Mouse (Mus musculus): ENCODE measurements around the gene Hipk4. TPM values are rescaled to one million over a fixed set of nuclear protein-coding genes. Genes with fewer than 3 reads are reported as not detected.
A peak's percentile ranks its signal among the peaks of the same experiment; 100 is the strongest.

The Hipk4 gene
- polyA plus RNA-seq, 1 experiment from 2014 or later, result 0.56 TPM

DNA sequence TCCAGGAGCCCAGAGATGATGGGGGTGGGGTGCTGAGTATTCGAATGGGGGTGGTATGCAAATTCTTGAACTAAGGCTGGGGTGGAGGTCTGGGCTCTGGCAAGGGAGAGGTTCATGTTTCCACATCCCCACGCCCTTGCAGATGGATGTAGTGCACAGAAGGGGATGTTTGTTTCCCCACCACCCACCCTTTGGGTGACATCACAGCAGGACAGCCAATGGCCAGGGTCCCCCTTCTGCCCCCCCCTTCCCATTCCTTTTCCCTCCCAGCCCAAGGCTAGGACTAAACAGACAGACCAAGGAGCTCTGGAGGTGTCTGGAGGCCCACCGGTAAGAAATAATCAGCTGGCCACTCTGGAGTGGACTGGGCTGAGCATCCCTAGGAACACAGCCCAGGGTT, 24.0 kb upstream of the Hipk4 start, which contains the start of gene Prx:
Prx (plus strand) TSS at position 289 of the 400 bp plus-strand sequence.
- no peaks in the 10 kb centered on the region for H3K9me3 ChIP-seq (replicated peaks)
- no peak within 1 kb of the TSS for H3K4me2 ChIP-seq
- H3K4me1 ChIP-seq, result no peaks in the 10 kb centered on the region
- no peak within 1 kb of the TSS for H3K27ac ChIP-seq
- H3K27me3 ChIP-seq, result no peaks in the 10 kb centered on the region
- ATAC-seq, result no peak
- no peaks in the 10 kb centered on the region for H3K36me3 ChIP-seq (ENCODE audit: poor library complexity, severe bottlenecking)
- 60% methylated on average over 3 of the region's 3 CpGs for WGBS
- no peak within 1 kb of the TSS for H3K4me3 ChIP-seq
- no peak within 1 kb of the TSS for H3K9ac ChIP-seq

GRCm38 (mm10) chr7:27501620-27502019, 21.4 kb upstream of the Hipk4 start:
- Histone ChIP-seq H3K9ac (no peak overlapping the region), H3K36me3 (ENCODE audit: poor library complexity, severe bottlenecking) (no peaks in the 10 kb centered on the region), H3K9me3 (replicated peaks) (no peaks in the 10 kb centered on the region), H3K27me3 (no peaks in the 10 kb centered on the region; the same call in 1 of the 2 replicates), H3K4me1 (no peaks in the 10 kb centered on the region), H3K4me3 (no peak overlapping the region), H3K27ac (no peak overlapping the region), H3K4me2 (no peak overlapping the region)
- no peak for ATAC-seq
- 82% methylated on average over 4 of the region's 4 CpGs for WGBS

- ATAC-seq, result no peak
- peak overlapping the region; percentile 53; the same call in 1 of the 2 replicates for H3K4me3 ChIP-seq
- H3K4me1 ChIP-seq, result peaks cover 11% of the 10 kb centered on the region; the same call in 1 of the 2 replicates
- H3K9ac ChIP-seq, result 0 out of 2 replicates have a peak overlapping the region, but pooled peaks have one; percentile 69
- H3K27ac ChIP-seq, result peak overlapping the region; percentile 95; the same call in 1 of the 2 replicates
- no peaks in the 10 kb centered on the region for H3K9me3 ChIP-seq (replicated peaks)
- H3K27me3 ChIP-seq, result no peaks in the 10 kb centered on the region; the same call in 1 of the 2 replicates
- WGBS, result 50% methylated on average over 9 of the region's 9 CpGs
- no peaks in the 10 kb centered on the region for H3K36me3 ChIP-seq (ENCODE audit: poor library complexity, severe bottlenecking)
- peak overlapping the region; percentile 64 for H3K4me2 ChIP-seq
Observed at GRCm38 (mm10) chr7:27506765-27507370, 16.2 kb upstream of the Hipk4 start.

DNA sequence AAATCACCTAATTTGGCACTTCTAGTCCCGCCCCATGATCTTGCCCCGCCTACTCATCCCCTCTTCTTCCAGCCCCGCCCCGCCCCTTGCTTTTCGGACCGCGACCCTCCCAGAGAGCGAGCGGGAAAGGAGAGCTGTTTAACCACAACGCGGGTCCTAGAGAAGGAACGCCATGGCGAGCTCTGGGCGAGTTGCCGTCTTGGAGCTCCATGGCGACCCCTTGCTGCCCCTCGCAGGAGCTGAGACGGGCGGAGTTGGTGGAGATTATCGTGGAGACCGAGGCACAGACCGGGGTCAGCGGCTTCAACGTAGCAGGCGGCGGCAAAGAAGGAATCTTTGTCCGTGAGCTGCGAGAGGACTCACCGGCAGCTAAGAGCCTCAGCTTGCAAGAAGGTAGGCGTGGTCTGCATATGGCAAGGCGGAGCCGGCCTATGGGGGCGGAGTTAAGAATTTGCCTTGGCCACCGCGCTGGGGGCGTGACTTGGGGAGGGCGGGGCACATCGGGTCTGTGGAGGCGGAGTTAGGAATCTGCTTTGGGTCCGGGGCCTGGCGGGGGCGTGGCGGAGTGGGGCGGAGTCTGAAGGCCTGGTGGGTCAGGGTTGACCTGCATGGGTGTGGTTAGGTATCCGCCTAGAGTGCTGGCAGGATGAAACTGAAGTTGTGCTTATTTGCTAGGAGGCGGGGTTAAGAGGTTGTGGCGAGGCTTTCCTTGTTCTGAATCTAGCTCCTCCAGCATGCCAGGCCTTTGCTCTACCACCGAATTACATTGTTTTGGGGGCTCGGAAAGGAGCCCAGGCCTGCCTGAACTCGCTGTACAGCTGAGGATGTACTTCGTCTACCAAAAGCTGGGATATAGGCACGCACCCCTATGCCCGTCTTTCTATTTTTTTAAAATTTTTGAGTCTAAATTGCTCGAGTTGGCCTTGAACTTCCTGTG, 15.1 kb upstream of the Hipk4 start:
- Histone ChIP-seq H3K4me1 (peaks cover 11% of the 10 kb centered on the region; the same call in 1 of the 2 replicates), H3K9me3 (replicated peaks) (no peaks in the 10 kb centered on the region), H3K36me3 (ENCODE audit: poor library complexity, severe bottlenecking) (no peaks in the 10 kb centered on the region), H3K9ac (peak overlapping the region; percentile 69), H3K4me3 (peak overlapping the region; percentile 53), H3K4me2 (peak overlapping the region; percentile 64), H3K27me3 (no peaks in the 10 kb centered on the region; the same call in 1 of the 2 replicates), H3K27ac (peak overlapping the region; percentile 95)
- ATAC-seq, result peak; percentile 92
- under 1% methylated on average over 54 of the region's 54 CpGs for WGBS

DNA sequence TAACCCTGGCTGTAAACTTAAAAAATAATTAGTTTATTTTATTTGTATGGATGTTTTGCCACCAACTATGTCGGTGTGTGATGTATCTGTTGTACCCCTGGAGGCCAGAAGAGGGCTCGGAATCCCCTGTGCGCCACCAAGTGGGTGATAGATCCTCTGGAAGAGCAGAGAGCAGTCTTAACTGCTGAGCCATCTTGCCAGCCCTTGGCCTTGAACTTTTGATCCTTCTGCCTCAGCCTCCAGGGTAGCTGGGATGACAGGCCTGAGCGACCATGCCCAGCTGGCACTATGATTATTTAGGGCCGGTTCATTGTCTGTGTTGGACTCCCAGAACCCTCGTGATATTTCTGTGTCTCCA, 14.4 kb upstream of the Hipk4 start:
- H3K9me3 ChIP-seq (replicated peaks), result no peaks in the 10 kb centered on the region
- peak overlapping the region; percentile 53 for H3K4me3 ChIP-seq
- peak overlapping the region; percentile 64 for H3K4me2 ChIP-seq
- no peaks in the 10 kb centered on the region for H3K36me3 ChIP-seq (ENCODE audit: poor library complexity, severe bottlenecking)
- peak; percentile 42 for ATAC-seq
- peaks cover 11% of the 10 kb centered on the region; the same call in 1 of the 2 replicates for H3K4me1 ChIP-seq
- WGBS, result 24% methylated on average over 6 of the region's 6 CpGs
- H3K9ac ChIP-seq, result no peak overlapping the region
- H3K27me3 ChIP-seq, result no peaks in the 10 kb centered on the region; the same call in 1 of the 2 replicates
- H3K27ac ChIP-seq, result peak overlapping the region; percentile 95

DNA sequence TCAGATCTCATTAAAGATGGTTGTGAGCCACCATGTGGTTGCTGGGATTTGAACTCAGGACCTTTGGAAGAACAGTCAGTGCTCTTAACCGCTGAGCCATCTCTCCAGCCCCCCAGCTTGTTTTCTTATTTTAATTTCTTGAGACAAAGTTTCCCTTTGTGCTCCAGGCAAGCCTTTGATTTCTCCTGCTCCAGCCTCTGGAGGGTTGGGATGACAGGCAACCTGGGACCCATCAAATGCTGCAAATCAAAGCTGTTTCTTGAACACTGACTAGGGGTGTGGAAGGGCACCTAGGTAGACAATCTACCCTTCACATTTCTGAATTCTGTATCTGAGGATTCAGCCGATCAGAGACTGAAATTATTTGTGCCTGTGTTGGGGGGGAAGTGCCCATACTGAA, 12.3 kb upstream of the Hipk4 start:
- Histone ChIP-seq H3K36me3 (ENCODE audit: poor library complexity, severe bottlenecking) (no peaks in the 10 kb centered on the region), H3K9me3 (replicated peaks) (no peaks in the 10 kb centered on the region), H3K4me3 (no peak overlapping the region), H3K27me3 (no peaks in the 10 kb centered on the region; the same call in 1 of the 2 replicates), H3K27ac (no peak overlapping the region), H3K4me2 (no peak overlapping the region), H3K4me1 (peaks cover 11% of the 10 kb centered on the region; the same call in 1 of the 2 replicates), H3K9ac (no peak overlapping the region)
- ATAC-seq, result no peak
- WGBS, result 80% methylated on average over 2 of the region's 2 CpGs

- no peak overlapping the region for H3K27ac ChIP-seq
- no peak overlapping the region for H3K4me3 ChIP-seq
- WGBS, result 89% methylated on average over 9 of the region's 9 CpGs
- no peak overlapping the region for H3K4me2 ChIP-seq
- no peak for ATAC-seq
- no peaks in the 10 kb centered on the region for H3K27me3 ChIP-seq
- no peaks in the 10 kb centered on the region for H3K9me3 ChIP-seq (replicated peaks)
- no peaks in the 10 kb centered on the region for H3K36me3 ChIP-seq (ENCODE audit: poor library complexity, severe bottlenecking)
- no peak overlapping the region for H3K9ac ChIP-seq
- H3K4me1 ChIP-seq, result no peaks in the 10 kb centered on the region
Observed at GRCm38 (mm10) chr7:27514961-27515360, 8.1 kb upstream of the Hipk4 start.

GRCm38 (mm10) chr7:27518314-27518713, 4.8 kb upstream of the Hipk4 start:
- no peak overlapping the region for H3K4me3 ChIP-seq
- no peaks in the 10 kb centered on the region for H3K4me1 ChIP-seq
- H3K9me3 ChIP-seq (replicated peaks), result no peaks in the 10 kb centered on the region
- no peak overlapping the region for H3K27ac ChIP-seq
- no peaks in the 10 kb centered on the region for H3K36me3 ChIP-seq (ENCODE audit: poor library complexity, severe bottlenecking)
- no peak overlapping the region for H3K4me2 ChIP-seq
- H3K27me3 ChIP-seq, result no peaks in the 10 kb centered on the region
- no peak overlapping the region for H3K9ac ChIP-seq
- 91% methylated on average over 9 of the region's 9 CpGs for WGBS
- ATAC-seq, result no peak

DNA sequence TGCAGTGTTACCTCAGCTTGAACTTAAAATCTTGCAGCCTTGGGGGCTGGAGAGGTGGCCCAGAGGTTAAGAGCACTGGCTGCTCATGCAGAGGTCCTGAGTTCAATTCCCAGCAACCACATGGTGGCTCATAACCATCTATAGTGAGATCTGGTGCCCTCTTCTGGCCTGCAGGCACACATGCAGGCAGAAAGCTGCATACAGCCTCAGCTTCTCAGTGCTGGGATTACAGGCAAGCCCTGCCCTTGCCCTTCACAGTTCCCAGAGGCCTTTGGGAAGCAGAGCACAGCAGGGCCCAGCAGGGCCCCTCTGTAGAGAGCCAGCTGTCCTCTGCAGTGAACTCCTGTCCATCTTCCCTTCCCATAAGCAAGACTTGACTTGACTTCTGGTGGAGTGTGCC, 3.0 kb upstream of the Hipk4 start:
- H3K4me3 ChIP-seq, result no peak overlapping the region
- ATAC-seq, result no peak
- no peak overlapping the region for H3K27ac ChIP-seq
- H3K27me3 ChIP-seq, result no peaks in the 10 kb centered on the region
- no peaks in the 10 kb centered on the region for H3K9me3 ChIP-seq (replicated peaks)
- H3K9ac ChIP-seq, result no peak overlapping the region
- H3K4me2 ChIP-seq, result no peak overlapping the region
- H3K4me1 ChIP-seq, result no peaks in the 10 kb centered on the region
- H3K36me3 ChIP-seq (ENCODE audit: poor library complexity, severe bottlenecking), result no peaks in the 10 kb centered on the region

- H3K4me2 ChIP-seq, result no peak overlapping the region
- WGBS, result 77% methylated on average over 1 of the region's 1 CpGs
- H3K27me3 ChIP-seq, result no peaks in the 10 kb centered on the region
- H3K9me3 ChIP-seq (replicated peaks), result no peaks in the 10 kb centered on the region
- H3K4me3 ChIP-seq, result no peak overlapping the region
- no peak for ATAC-seq
- no peaks in the 10 kb centered on the region for H3K4me1 ChIP-seq
- no peaks in the 10 kb centered on the region for H3K36me3 ChIP-seq (ENCODE audit: poor library complexity, severe bottlenecking)
- H3K9ac ChIP-seq, result no peak overlapping the region
- H3K27ac ChIP-seq, result no peak overlapping the region
Observed at GRCm38 (mm10) chr7:27520599-27520998, 2.5 kb upstream of the Hipk4 start.

DNA sequence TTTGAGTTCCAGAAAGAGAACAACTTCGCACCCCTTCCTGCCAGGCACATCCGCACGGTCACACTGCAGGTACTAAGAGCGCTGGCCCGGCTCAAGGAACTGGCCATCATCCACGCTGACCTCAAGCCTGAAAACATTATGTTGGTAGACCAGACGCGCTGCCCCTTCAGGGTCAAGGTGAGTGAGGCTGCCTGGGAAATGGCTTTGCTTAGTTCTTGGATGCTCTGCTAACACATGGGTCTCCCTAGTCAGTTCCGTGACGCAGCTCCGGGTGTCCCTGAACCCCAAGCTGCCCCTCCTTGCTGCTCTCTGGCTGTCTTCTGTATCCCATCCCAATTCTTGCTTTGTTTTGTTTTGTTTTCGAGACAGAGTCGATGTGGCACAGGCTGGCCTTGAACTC, 738 bp downstream of the Hipk4 start:
- H3K4me1 ChIP-seq, result no peaks in the 10 kb centered on the region
- no peaks in the 10 kb centered on the region for H3K27me3 ChIP-seq
- no peaks in the 10 kb centered on the region for H3K9me3 ChIP-seq (replicated peaks)
- no peak overlapping the region for H3K9ac ChIP-seq
- no peak overlapping the region for H3K4me2 ChIP-seq
- no peaks in the 10 kb centered on the region for H3K36me3 ChIP-seq (ENCODE audit: poor library complexity, severe bottlenecking)
- no peak overlapping the region for H3K4me3 ChIP-seq
- no peak overlapping the region for H3K27ac ChIP-seq
- 92% methylated on average over 13 of the region's 13 CpGs for WGBS
- no peak for ATAC-seq

Measured in forebrain, embryonic 13.5 days (tissue).